Mouse (Mus musculus) ES-Bruce4 (cell line): Measurements from ENCODE around the gene Prmt1. TPM values are rescaled to one million over a fixed set of nuclear protein-coding genes. Genes with fewer than 3 reads are reported as not detected.

Experiments
- H3K27ac ChIP-seq: 2 replicates; pipeline ENCODE4 v1.5.1; 2012; ENCODE audit warnings: low read length, inconsistent platforms; ENCODE audit not compliant: insufficient read depth
- H3K27me3 ChIP-seq: 2 replicates; pipeline ENCODE4 v1.6.1; 2012; ENCODE audit warnings: mild to moderate bottlenecking, low read length, inconsistent platforms; ENCODE audit not compliant: control insufficient read depth, poor library complexity, insufficient read depth, severe bottlenecking
- H3K36me3 ChIP-seq: 2 replicates; pipeline ENCODE4 v1.6.1; 2012; ENCODE audit warnings: inconsistent platforms, mild to moderate bottlenecking, low read length, moderate library complexity; ENCODE audit not compliant: control insufficient read depth, poor library complexity, insufficient read depth, severe bottlenecking
- H3K4me1 ChIP-seq: one replicate; pipeline ENCODE4 v1.8.1; 2011; ENCODE audit warnings: low read length; ENCODE audit not compliant: control insufficient read depth, insufficient read depth
- H3K4me3 ChIP-seq: 2 replicates; pipeline ENCODE4 v1.5.1; 2011; ENCODE audit warnings: low read depth, mild to moderate bottlenecking, low read length
- H3K9ac ChIP-seq: 2 replicates; pipeline ENCODE4 v1.6.1; 2012; ENCODE audit warnings: low read depth, mild to moderate bottlenecking, inconsistent platforms; ENCODE audit not compliant: poor library complexity, severe bottlenecking
- H3K9me3 ChIP-seq: replicated peaks from 2 replicates; pipeline ENCODE4 v1.6.1; 2012; ENCODE audit warnings: mild to moderate bottlenecking, low read length, inconsistent platforms; ENCODE audit not compliant: control insufficient read depth, poor library complexity, insufficient read depth, severe bottlenecking
- CTCF ChIP-seq: IDR thresholded peaks from one replicate; pipeline ENCODE4 v1.8.1; 2011; ENCODE audit warnings: low read depth, low read length
- EP300 ChIP-seq: IDR thresholded peaks from 2 replicates; pipeline ENCODE4 v1.6.1; 2011; ENCODE audit warnings: low read depth, low read length; ENCODE audit not compliant: insufficient read depth
- POLR2A ChIP-seq: IDR thresholded peaks from one replicate; pipeline ENCODE4 v1.8.1; 2011; ENCODE audit warnings: low read length; ENCODE audit not compliant: insufficient read depth
- polyA plus RNA-seq: library from polyadenylated mRNA; stranded (reverse); fragments of >200 nt; gene quantifications from 2 replicates; pipeline ENCODE4 v1.2.4, GENCODE M21; 2011; ENCODE audit warnings: low read depth; ENCODE audit not compliant: missing spikeins, insufficient read depth, insufficient read length

Gene Prmt1
- polyA plus RNA-seq, 1 experiment = 461 TPM

DNA sequence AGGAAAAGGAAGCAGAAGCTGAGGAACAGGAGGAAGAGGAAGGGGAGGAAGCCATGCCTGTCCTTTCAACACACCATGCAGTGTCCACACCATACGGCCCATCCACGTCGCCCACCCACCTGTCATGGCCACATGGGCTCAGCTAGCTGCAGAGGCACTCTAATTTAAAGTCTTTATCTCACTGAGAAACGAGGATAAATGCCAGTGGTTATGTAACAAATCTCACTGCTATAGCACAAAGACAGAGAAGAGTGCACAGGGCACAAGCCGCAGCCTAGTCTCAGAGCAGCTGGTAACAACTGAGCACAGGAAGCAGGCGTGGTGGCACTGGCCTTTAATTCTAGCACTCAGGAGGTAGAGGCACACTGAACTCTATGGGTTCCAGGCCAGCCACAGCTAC lies 36.4 kb downstream of the Prmt1 start:
- no peaks in the 10 kb centered on the region for H3K27me3 ChIP-seq
- no peak overlapping the region for H3K27ac ChIP-seq
- no peaks in the 10 kb centered on the region for H3K36me3 ChIP-seq
- H3K9me3 ChIP-seq = no peaks in the 10 kb centered on the region
- H3K4me3 ChIP-seq = no peak overlapping the region
- no peak overlapping the region for H3K9ac ChIP-seq
- H3K4me1 ChIP-seq = peaks cover 2% of the 10 kb centered on the region
- TF ChIP-seq CTCF (no peak), POLR2A (no peak), EP300 (no peak)

DNA sequence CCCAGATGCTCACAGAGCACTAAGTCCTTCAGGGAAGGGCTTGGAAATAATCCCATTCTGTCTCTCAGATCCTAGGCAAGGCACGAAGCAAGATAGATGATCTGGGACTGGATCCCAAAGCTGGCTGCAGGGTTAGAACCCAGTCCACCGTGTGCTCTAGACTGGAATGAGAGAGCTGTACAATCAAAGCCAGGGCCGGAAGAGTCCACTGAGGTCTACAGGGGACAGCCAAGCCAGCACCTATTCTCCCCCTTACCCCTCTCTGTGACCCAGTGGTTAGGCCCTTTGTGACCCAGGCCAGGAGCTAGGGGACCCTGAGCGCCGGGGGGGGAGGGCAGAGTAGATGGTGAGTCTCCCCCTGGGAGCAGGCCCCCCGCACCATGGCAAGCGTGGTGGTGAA lies 43.5 kb downstream of the Prmt1 start, which contains the start of gene Tsks:
Gene Tsks, plus strand, starts transcription at position 301 of the 400 bp plus-strand sequence.
- no peak within 1 kb of the TSS for H3K9ac ChIP-seq
- no peaks in the 10 kb centered on the region for H3K36me3 ChIP-seq
- H3K27ac ChIP-seq = no peak within 1 kb of the TSS
- no peaks in the 10 kb centered on the region for H3K27me3 ChIP-seq
- H3K4me1 ChIP-seq = no peaks in the 10 kb centered on the region
- H3K4me3 ChIP-seq = no peak within 1 kb of the TSS
- no peak for TF ChIP-seq POLR2A
- no peak for TF ChIP-seq CTCF
- no peaks in the 10 kb centered on the region for H3K9me3 ChIP-seq

DNA sequence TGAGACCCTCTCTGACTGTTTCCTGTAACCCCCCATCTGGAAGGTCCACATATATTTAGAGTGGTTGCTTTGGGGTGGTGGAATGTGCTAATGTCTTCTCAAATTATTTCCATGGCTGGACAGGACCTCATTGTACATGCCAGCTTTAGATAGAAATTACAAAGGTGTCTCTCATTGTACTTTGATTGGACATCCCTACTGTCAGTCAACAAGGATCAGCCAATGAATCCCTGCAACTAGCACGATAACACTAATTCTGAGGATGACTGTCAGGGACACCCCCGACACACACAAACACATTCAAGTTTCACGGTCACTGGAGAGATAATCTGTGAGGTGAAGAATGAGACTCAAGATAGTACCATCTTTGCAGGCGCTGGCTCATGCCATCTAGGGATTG lies 47.7 kb downstream of the Prmt1 start:
- no peaks in the 10 kb centered on the region for H3K4me1 ChIP-seq
- no peak overlapping the region for H3K27ac ChIP-seq
- no peaks in the 10 kb centered on the region for H3K36me3 ChIP-seq
- no peak for TF ChIP-seq EP300
- TF ChIP-seq CTCF = no peak
- TF ChIP-seq POLR2A = no peak
- no peaks in the 10 kb centered on the region for H3K27me3 ChIP-seq
- H3K4me3 ChIP-seq = no peak overlapping the region
- no peaks in the 10 kb centered on the region for H3K9me3 ChIP-seq
- H3K9ac ChIP-seq = no peak overlapping the region

- Histone ChIP-seq H3K27me3 (no peaks in the 10 kb centered on the region), H3K4me3 (peak within 1 kb of the TSS; percentile 95), H3K27ac (peak within 1 kb of the TSS; percentile 63), H3K36me3 (0 out of 2 replicates have a peak, but pooled peaks cover 2% of the 10 kb centered on the region), H3K4me1 (no peaks in the 10 kb centered on the region), H3K9me3 (no peaks in the 10 kb centered on the region), H3K9ac (peak within 1 kb of the TSS; percentile 80)
- TF ChIP-seq CTCF (no peak), EP300 (no peak), POLR2A (peak; percentile 58)
Observed at GRCm38 (mm10) chr7:44929204-44930151, 56.9 kb downstream of the Prmt1 start, which contains the start of gene Ap2a1. TSS of gene Ap2a1 (minus strand) at chr7:44929496.

GRCm38 (mm10) chr7:44928570-44928969 lies 57.8 kb downstream of the Prmt1 start:
- H3K27me3 ChIP-seq = no peaks in the 10 kb centered on the region
- no peaks in the 10 kb centered on the region for H3K9me3 ChIP-seq
- TF ChIP-seq POLR2A = no peak
- no peak for TF ChIP-seq CTCF
- TF ChIP-seq EP300 = no peak
- H3K9ac ChIP-seq = peak overlapping the region; percentile 80
- H3K4me1 ChIP-seq = no peaks in the 10 kb centered on the region
- H3K27ac ChIP-seq = no peak overlapping the region
- H3K4me3 ChIP-seq = peak overlapping the region; percentile 95
- H3K36me3 ChIP-seq = peaks cover 9% of the 10 kb centered on the region

Other genes starting within 250 kb of the Prmt1 start
- 52.2 and 62.7 TPM in 2 replicates for gene Vrk3, start 238.2 kb downstream of the Prmt1 start, polyA plus RNA-seq
- 24.4 and 28.4 TPM in 2 replicates for gene Zfp473, start 235.5 kb downstream of the Prmt1 start, polyA plus RNA-seq
- gene Nup62, start 170.5 kb downstream of the Prmt1 start, polyA plus RNA-seq = 90.6 and 109 TPM in 2 replicates
- gene Il4i1, start 170.2 kb downstream of the Prmt1 start, polyA plus RNA-seq = 4.7 and 6.4 TPM in 2 replicates
- 9.6 and 14.6 TPM in 2 replicates for gene Atf5, start 169.9 kb downstream of the Prmt1 start, polyA plus RNA-seq
- 38.1 and 38.3 TPM in 2 replicates for gene Akt1s1, start 137.6 kb downstream of the Prmt1 start, polyA plus RNA-seq
- 33.9 and 46.7 TPM in 2 replicates for gene Tbc1d17, start 137.5 kb downstream of the Prmt1 start, polyA plus RNA-seq
- gene Pnkp, start 129.4 kb downstream of the Prmt1 start, polyA plus RNA-seq = 22.3 and 30.3 TPM in 2 replicates
- 153 and 160 TPM in 2 replicates for gene Ptov1, start 116.8 kb downstream of the Prmt1 start, polyA plus RNA-seq
- 54.0 and 65.6 TPM in 2 replicates for gene Med25, start 93.9 kb downstream of the Prmt1 start, polyA plus RNA-seq
- 15.5 and 17.5 TPM in 2 replicates for gene Fuz, start 90.5 kb downstream of the Prmt1 start, polyA plus RNA-seq
- gene Ap2a1, start 57.1 kb downstream of the Prmt1 start, polyA plus RNA-seq = 88.5 and 107 TPM in 2 replicates
- gene Tsks, start 43.4 kb downstream of the Prmt1 start, polyA plus RNA-seq = not detected in 2 replicates
- 73.3 and 84.5 TPM in 2 replicates for gene Cpt1c, start 11.7 kb downstream of the Prmt1 start, polyA plus RNA-seq
- gene Irf3, start 11.1 kb upstream of the Prmt1 start, polyA plus RNA-seq = 56.1 and 57.5 TPM in 2 replicates
- gene Bcl2l12, start 12.1 kb upstream of the Prmt1 start, polyA plus RNA-seq = 41.9 and 46.8 TPM in 2 replicates
- gene Scaf1, start 29.8 kb upstream of the Prmt1 start, polyA plus RNA-seq = 64.2 and 73.2 TPM in 2 replicates
- gene Rras, start 31.4 kb upstream of the Prmt1 start, polyA plus RNA-seq = 72.4 and 80.4 TPM in 2 replicates
- 35.0 and 35.5 TPM in 2 replicates for gene Prr12, start 66.3 kb upstream of the Prmt1 start, polyA plus RNA-seq
- 58.1 and 62.4 TPM in 2 replicates for gene Nosip, start 75.9 kb upstream of the Prmt1 start, polyA plus RNA-seq
- gene Prrg2, start 76.1 kb upstream of the Prmt1 start, polyA plus RNA-seq = 7.7 and 12.0 TPM in 2 replicates
- 66.7 and 88.2 TPM in 2 replicates for gene Rcn3, start 105.7 kb upstream of the Prmt1 start, polyA plus RNA-seq
- gene Fcgrt, start 117.3 kb upstream of the Prmt1 start, polyA plus RNA-seq = 2.0 and 2.5 TPM in 2 replicates
- 2,753 and 2,969 TPM in 2 replicates for gene Rps11, start 137.9 kb upstream of the Prmt1 start, polyA plus RNA-seq
- gene Rpl13a, start 142.2 kb upstream of the Prmt1 start, polyA plus RNA-seq = 3,729 and 4,020 TPM in 2 replicates
- not detected in 2 replicates for gene Gm45713, start 149.7 kb upstream of the Prmt1 start, polyA plus RNA-seq
- gene Flt3l, start 149.9 kb upstream of the Prmt1 start, polyA plus RNA-seq = 3.0 and 3.7 TPM in 2 replicates
- 38.5 and 43.6 TPM in 2 replicates for gene Pih1d1, start 167.7 kb upstream of the Prmt1 start, polyA plus RNA-seq
- 36.9 and 44.2 TPM in 2 replicates for gene Aldh16a1, start 168.0 kb upstream of the Prmt1 start, polyA plus RNA-seq
- gene Slc17a7, start 177.4 kb upstream of the Prmt1 start, polyA plus RNA-seq = 0.94 and 1.6 TPM in 2 replicates
- 0.68 and 1.2 TPM in 2 replicates for gene Gfy, start 193.0 kb upstream of the Prmt1 start, polyA plus RNA-seq
- gene Pth2, start 194.4 kb upstream of the Prmt1 start, polyA plus RNA-seq = not detected in 2 replicates
- 2.2 and 2.6 TPM in 2 replicates for gene Ccdc155, start 218.3 kb upstream of the Prmt1 start, polyA plus RNA-seq
- 4.2 and 8.6 TPM in 2 replicates for gene Dkkl1, start 225.6 kb upstream of the Prmt1 start, polyA plus RNA-seq
- 147 and 152 TPM in 2 replicates for gene Tead2, start 229.2 kb upstream of the Prmt1 start, polyA plus RNA-seq